Mouse (Mus musculus): ENCODE measurements around the gene Syt13. TPM values are rescaled to one million over a fixed set of nuclear protein-coding genes. Genes with fewer than 3 reads are reported as not detected.

Syt13 gene
- total RNA-seq (2023; ENCODE audit: inconsistent age), result not detected in 4 replicates

DNA sequence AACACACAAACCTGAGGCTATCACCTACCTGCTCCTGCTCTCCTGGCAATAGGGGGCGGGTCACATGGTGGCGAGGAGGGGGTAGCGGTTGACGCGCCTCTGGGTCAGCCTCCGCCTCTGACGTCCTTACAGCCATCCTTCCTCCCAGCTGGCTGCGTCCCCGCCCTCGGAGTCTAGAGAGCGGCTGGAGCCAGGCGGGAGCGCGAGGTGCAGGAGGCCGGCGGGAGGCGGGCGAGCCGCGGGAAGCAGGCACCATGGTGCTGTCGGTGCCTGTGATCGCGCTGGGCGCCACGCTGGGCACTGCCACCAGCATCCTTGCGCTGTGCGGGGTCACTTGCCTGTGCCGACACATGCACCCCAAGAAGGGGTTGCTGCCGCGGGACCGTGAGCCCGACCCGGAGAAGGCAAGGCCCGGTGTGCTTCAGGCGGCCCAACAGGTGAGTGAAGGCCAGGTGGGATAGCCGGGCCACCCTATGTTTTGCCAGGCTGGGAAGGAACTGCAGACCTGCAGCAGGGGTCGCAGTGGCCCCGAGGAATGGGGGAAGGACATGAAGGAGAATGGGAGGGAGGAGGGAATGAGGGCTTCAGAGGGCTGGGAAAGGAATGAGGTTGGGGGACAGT lies at the start of gene Syt13:
Syt13 (plus strand) TSS at position 166 of the 621 bp plus-strand sequence.

Other genes with a start within 250 kb of the Syt13 start
- gene Prdm11, start 131.1 kb downstream of the Syt13 start, total RNA-seq (2023; ENCODE audit: inconsistent age), result 31.3 to 36.7 TPM (median 33.9 TPM) in 4 replicates